In genomic region chr6:16458279-16458678, GRCm38 (mm10) we compare ENCODE assay signal across 23 mouse cellular contexts.
A peak's percentile ranks its signal among the peaks of the same experiment; 100 is the strongest.
DNase-seq lines count a peak whose midpoint lies in the region; ATAC-seq lines count a peak whose summit lies in the region.
"Had no signal": no experiment of that assay in that cellular context is flagged by ENCODE, and none has a peak within 500 bp of the region (broad histone marks: within the 10 kb centered on the region; RNA-seq: fewer than 3 reads in every experiment).

No protein-coding gene starts in this region.

- intact Hi-C loops in left cerebral cortex, postnatal 14 days (cut with DNase I) = no loop called here

- DNase-seq in frontal cortex, postnatal 25 days (ENCODE audit: low spot score in 2 of 2) = no peak
- DNase-seq in left cerebral cortex, postnatal 14 days (ENCODE audit: low spot score in 2 of 2) = peak; percentile 3 to 10
- DNase-seq in left cerebral cortex, adult 18-20 months (ENCODE audit: low spot score in 2 of 2) = no peak
- peak; percentile 55 for DNase-seq in brain, embryonic 18.5 days (ENCODE audit: low read depth, low spot score)
- peak; percentile 35 for DNase-seq in telencephalon, adult 2 months (ENCODE audit: low read depth, low spot score)
- DNase-seq in kidney, postnatal 36 days = no peak
- DNase-seq: adrenal gland, postnatal 25 days; B cell, adult 2 months; cerebellum, adult 8-10 months; cerebellum, postnatal 25 days; gastrocnemius, postnatal 25 days; heart, adult 11 months; heart, postnatal 36 days; kidney, adult 8-10 months; lung, embryonic 14.5 days; lung, postnatal 14 days; retina, postnatal 1 day; spleen, adult 18-20 months; thymus, adult 18-20 months; thymus, postnatal 25 days had no signal

- ATAC-seq in frontal cortex, adult (ENCODE audit: low TSS enrichment) = peak; percentile 81
- ATAC-seq: intestine, embryonic 16.5 days; midbrain, embryonic 15.5 days had no signal

Comparison
In these comparisons a context has a peak if more than half of its experiments do, and no peak if none do; other contexts are left out.
1. DNase-seq: peak in left cerebral cortex, postnatal 14 days (2 of 2), brain, embryonic 18.5 days (single experiment) and telencephalon, adult 2 months (single experiment); none in frontal cortex, postnatal 25 days (0 of 2), left cerebral cortex, adult 18-20 months (0 of 2) and kidney, postnatal 36 days (0 of 2).